Mouse (Mus musculus): Measurements from ENCODE around the gene Sspo. TPM values are rescaled to one million over a fixed set of nuclear protein-coding genes. Genes with fewer than 3 reads are reported as not detected.

Gene Sspo
- 0.40 and 0.53 TPM in 2 replicates for polyA plus RNA-seq (2016; fragmentation: Nextera tagmentation; extraction: Ambion mirVana)

- H3K27ac ChIP-seq: no peak within 1 kb of the TSS; the same call in 1 of the 2 replicates
- no peak for ATAC-seq (ENCODE audit: low FRiP score)
- no peak within 1 kb of the TSS for H3K9ac ChIP-seq
- WGBS: 94% methylated on average over 1 of the region's 1 CpGs
- no peak within 1 kb of the TSS for H3K4me2 ChIP-seq
- no peaks in the 10 kb centered on the region for H3K27me3 ChIP-seq
- H3K4me1 ChIP-seq: peaks cover 18% of the 10 kb centered on the region
- H3K4me3 ChIP-seq (replicated peaks): no peak within 1 kb of the TSS
- no peaks in the 10 kb centered on the region for H3K36me3 ChIP-seq (replicated peaks)
- H3K9me3 ChIP-seq: no peaks in the 10 kb centered on the region
Measured at GRCm38 (mm10) chr6:48447929-48448328, at the start of gene Sspo. Gene Sspo, plus strand, starts transcription at chr6:48448229.

- no peak overlapping the region for H3K27ac ChIP-seq
- H3K4me1 ChIP-seq: peaks cover 24% of the 10 kb centered on the region
- ATAC-seq (ENCODE audit: low FRiP score): no peak
- H3K9me3 ChIP-seq: no peaks in the 10 kb centered on the region
- no peak overlapping the region for H3K4me2 ChIP-seq
- no peak overlapping the region for H3K9ac ChIP-seq
- H3K4me3 ChIP-seq (replicated peaks): no peak overlapping the region
- no peaks in the 10 kb centered on the region for H3K27me3 ChIP-seq
- WGBS: 96% methylated on average over 5 of the region's 5 CpGs
- peaks cover 12% of the 10 kb centered on the region for H3K36me3 ChIP-seq (replicated peaks)
Measured at GRCm38 (mm10) chr6:48399906-48400305, 48.1 kb upstream of the Sspo start.

- Histone ChIP-seq H3K27me3 (no peaks in the 10 kb centered on the region), H3K4me1 (no peaks in the 10 kb centered on the region), H3K4me2 (no peak overlapping the region), H3K4me3 (replicated peaks) (no peak overlapping the region), H3K36me3 (replicated peaks) (peaks cover 54% of the 10 kb centered on the region), H3K9ac (no peak overlapping the region), H3K9me3 (no peaks in the 10 kb centered on the region), H3K27ac (no peak overlapping the region)
- WGBS: 93% methylated on average over 5 of the region's 5 CpGs
- ATAC-seq (ENCODE audit: low FRiP score): no peak
Measured at GRCm38 (mm10) chr6:48404071-48404470, 44.0 kb upstream of the Sspo start.

GRCm38 (mm10) chr6:48409726-48410343 lies 38.2 kb upstream of the Sspo start:
- Histone ChIP-seq H3K27ac (no peak overlapping the region), H3K4me2 (no peak overlapping the region), H3K9ac (no peak overlapping the region), H3K4me1 (no peaks in the 10 kb centered on the region), H3K27me3 (no peaks in the 10 kb centered on the region), H3K4me3 (replicated peaks) (no peak overlapping the region), H3K9me3 (no peaks in the 10 kb centered on the region), H3K36me3 (replicated peaks) (peaks cover 100% of the 10 kb centered on the region)
- WGBS: 91% methylated on average over 4 of the region's 4 CpGs
- no peak for ATAC-seq (ENCODE audit: low FRiP score)

GRCm38 (mm10) chr6:48410551-48410950 lies 37.5 kb upstream of the Sspo start:
- no peaks in the 10 kb centered on the region for H3K4me1 ChIP-seq
- H3K9me3 ChIP-seq: no peaks in the 10 kb centered on the region
- H3K27me3 ChIP-seq: no peaks in the 10 kb centered on the region
- WGBS: 85% methylated on average over 3 of the region's 3 CpGs
- ATAC-seq (ENCODE audit: low FRiP score): no peak
- H3K27ac ChIP-seq: no peak overlapping the region
- H3K4me3 ChIP-seq (replicated peaks): no peak overlapping the region
- H3K4me2 ChIP-seq: no peak overlapping the region
- H3K9ac ChIP-seq: no peak overlapping the region
- peaks cover 100% of the 10 kb centered on the region for H3K36me3 ChIP-seq (replicated peaks)

GRCm38 (mm10) chr6:48411193-48412092 lies 36.6 kb upstream of the Sspo start:
- no peak overlapping the region for H3K27ac ChIP-seq
- H3K27me3 ChIP-seq: no peaks in the 10 kb centered on the region
- no peaks in the 10 kb centered on the region for H3K9me3 ChIP-seq
- peaks cover 100% of the 10 kb centered on the region for H3K36me3 ChIP-seq (replicated peaks)
- no peak overlapping the region for H3K4me2 ChIP-seq
- no peak for ATAC-seq (ENCODE audit: low FRiP score)
- WGBS: 92% methylated on average over 6 of the region's 6 CpGs
- no peaks in the 10 kb centered on the region for H3K4me1 ChIP-seq
- no peak overlapping the region for H3K9ac ChIP-seq
- H3K4me3 ChIP-seq (replicated peaks): no peak overlapping the region

GRCm38 (mm10) chr6:48412147-48412546 lies 35.9 kb upstream of the Sspo start:
- Histone ChIP-seq H3K4me2 (no peak overlapping the region), H3K27ac (no peak overlapping the region), H3K4me1 (no peaks in the 10 kb centered on the region), H3K9ac (no peak overlapping the region), H3K36me3 (replicated peaks) (peaks cover 100% of the 10 kb centered on the region), H3K27me3 (no peaks in the 10 kb centered on the region), H3K9me3 (no peaks in the 10 kb centered on the region), H3K4me3 (replicated peaks) (no peak overlapping the region)
- ATAC-seq (ENCODE audit: low FRiP score): no peak
- 93% methylated on average over 4 of the region's 4 CpGs for WGBS

GRCm38 (mm10) chr6:48412662-48413061 lies 35.4 kb upstream of the Sspo start:
- H3K27me3 ChIP-seq: no peaks in the 10 kb centered on the region
- no peak overlapping the region for H3K27ac ChIP-seq
- no peaks in the 10 kb centered on the region for H3K9me3 ChIP-seq
- 70% methylated on average over 3 of the region's 3 CpGs for WGBS
- no peak overlapping the region for H3K4me2 ChIP-seq
- H3K9ac ChIP-seq: no peak overlapping the region
- no peaks in the 10 kb centered on the region for H3K4me1 ChIP-seq
- ATAC-seq (ENCODE audit: low FRiP score): no peak
- no peak overlapping the region for H3K4me3 ChIP-seq (replicated peaks)
- H3K36me3 ChIP-seq (replicated peaks): peaks cover 100% of the 10 kb centered on the region

GRCm38 (mm10) chr6:48413081-48413480 lies 34.9 kb upstream of the Sspo start:
- no peak overlapping the region for H3K4me2 ChIP-seq
- no peaks in the 10 kb centered on the region for H3K9me3 ChIP-seq
- H3K27me3 ChIP-seq: no peaks in the 10 kb centered on the region
- no peak for ATAC-seq (ENCODE audit: low FRiP score)
- no peak overlapping the region for H3K4me3 ChIP-seq (replicated peaks)
- H3K4me1 ChIP-seq: no peaks in the 10 kb centered on the region
- no peak overlapping the region for H3K27ac ChIP-seq
- H3K9ac ChIP-seq: no peak overlapping the region
- H3K36me3 ChIP-seq (replicated peaks): peaks cover 100% of the 10 kb centered on the region
- WGBS: 91% methylated on average over 10 of the region's 10 CpGs

- Histone ChIP-seq H3K4me3 (replicated peaks) (no peak overlapping the region), H3K27me3 (no peaks in the 10 kb centered on the region), H3K4me2 (no peak overlapping the region), H3K4me1 (no peaks in the 10 kb centered on the region), H3K36me3 (replicated peaks) (peaks cover 91% of the 10 kb centered on the region), H3K27ac (no peak overlapping the region), H3K9ac (no peak overlapping the region), H3K9me3 (no peaks in the 10 kb centered on the region)
- 83% methylated on average over 1 of the region's 1 CpGs for WGBS
- no peak for ATAC-seq (ENCODE audit: low FRiP score)
Measured at GRCm38 (mm10) chr6:48414886-48415285, 33.1 kb upstream of the Sspo start.

GRCm38 (mm10) chr6:48415636-48416035 lies 32.4 kb upstream of the Sspo start:
- no peaks in the 10 kb centered on the region for H3K27me3 ChIP-seq
- peaks cover 84% of the 10 kb centered on the region for H3K36me3 ChIP-seq (replicated peaks)
- no peaks in the 10 kb centered on the region for H3K9me3 ChIP-seq
- 95% methylated on average over 7 of the region's 7 CpGs for WGBS
- H3K4me1 ChIP-seq: no peaks in the 10 kb centered on the region; the same call in 1 of the 2 replicates
- no peak overlapping the region for H3K9ac ChIP-seq
- no peak overlapping the region for H3K27ac ChIP-seq
- ATAC-seq (ENCODE audit: low FRiP score): no peak
- H3K4me3 ChIP-seq (replicated peaks): no peak overlapping the region
- H3K4me2 ChIP-seq: no peak overlapping the region

GRCm38 (mm10) chr6:48416486-48416885 lies 31.5 kb upstream of the Sspo start:
- peaks cover 75% of the 10 kb centered on the region for H3K36me3 ChIP-seq (replicated peaks)
- WGBS: 89% methylated on average over 2 of the region's 2 CpGs
- no peak for ATAC-seq (ENCODE audit: low FRiP score)
- H3K27me3 ChIP-seq: no peaks in the 10 kb centered on the region
- H3K27ac ChIP-seq: no peak overlapping the region
- H3K9me3 ChIP-seq: no peaks in the 10 kb centered on the region
- no peak overlapping the region for H3K4me2 ChIP-seq
- no peak overlapping the region for H3K4me3 ChIP-seq (replicated peaks)
- no peak overlapping the region for H3K9ac ChIP-seq
- peaks cover 4% of the 10 kb centered on the region; the same call in 1 of the 2 replicates for H3K4me1 ChIP-seq

Measured in forebrain, embryonic 12.5 days (tissue).